Mouse (Mus musculus): Measurements from ENCODE around the gene Gpr37l1. TPM values are rescaled to one million over a fixed set of nuclear protein-coding genes. Genes with fewer than 3 reads are reported as not detected.
A peak's percentile ranks its signal among the peaks of the same experiment; 100 is the strongest.

The Gpr37l1 gene
- total and polyA plus RNA-seq, 3 experiments: not detected

GRCm38 (mm10) chr1:135131034-135131433 lies 36.4 kb downstream of the Gpr37l1 start (continued):
- TF ChIP-seq ZKSCAN1 (IDR thresholded peaks at IDR 0.05; ENCODE audit: borderline replicate concordance, low read depth, low read length): no peak
- peak; percentile 70; the same call in 1 of the 2 replicates for TF ChIP-seq ZMIZ1 (IDR thresholded peaks at IDR 0.05; ENCODE audit: low read depth, low read length)
- TF ChIP-seq ZC3H11A (IDR thresholded peaks at IDR 0.05; ENCODE audit: low read depth, low read length): no peak
- TF ChIP-seq CHD2 (IDR thresholded peaks at IDR 0.05; ENCODE audit: low read length): peak; percentile 76; the same call in 1 of the 2 replicates
- no peak for TF ChIP-seq MAFK (IDR thresholded peaks at IDR 0.05; ENCODE audit: insufficient replicate concordance, low read length)
- no peak for TF ChIP-seq USF2 (conservative IDR thresholded peaks at IDR 0.05; ENCODE audit: low read depth, low read length)
- peak; percentile 88 for TF ChIP-seq POLR2A (IDR thresholded peaks at IDR 0.05; ENCODE audit: low read depth, low read length)
- TF ChIP-seq HCFC1 (IDR thresholded peaks at IDR 0.05; ENCODE audit: low read depth, low read length): peak; percentile 46; the same call in 1 of the 2 replicates
- no peak for TF ChIP-seq MAX (IDR thresholded peaks at IDR 0.05; ENCODE audit: low read length)
- no peak for TF ChIP-seq GABPA (IDR thresholded peaks at IDR 0.05; ENCODE audit: insufficient replicate concordance, low read depth, low read length)
- no peak for TF ChIP-seq JUN (IDR thresholded peaks at IDR 0.05; ENCODE audit: insufficient read depth, low read depth, low read length)
- TF ChIP-seq MXI1 (IDR thresholded peaks at IDR 0.05; ENCODE audit: low read depth, low read length): 0 out of 2 replicates have a peak, but pooled peaks have one; percentile 23
- TF ChIP-seq NELFE (IDR thresholded peaks at IDR 0.05; ENCODE audit: low read depth, low read length): peak; percentile 86
- no peak for TF ChIP-seq CTCF (conservative IDR thresholded peaks at IDR 0.05 in 1 of 2, IDR thresholded peaks at IDR 0.05 in 1 of 2; ENCODE audit: low read depth in 2 of 2, low read length in 2 of 2)
- TF ChIP-seq EP300 (IDR thresholded peaks at IDR 0.05; ENCODE audit: low read length): peak; percentile 70; the same call in 1 of the 2 replicates
- peak; percentile 83 for TF ChIP-seq SIN3A (IDR thresholded peaks at IDR 0.05; ENCODE audit: low read length)
- 0 out of 2 replicates have a peak, but pooled peaks have one; percentile 19 for TF ChIP-seq MYC (IDR thresholded peaks at IDR 0.05; ENCODE audit: low read depth, low read length)

- no peaks in the 10 kb centered on the region for H3K27me3 ChIP-seq (replicated peaks)
- TF ChIP-seq USF1 (IDR thresholded peaks at IDR 0.05; ENCODE audit: low read depth, low read length) (peak; percentile 71), USF2 (conservative IDR thresholded peaks at IDR 0.05; ENCODE audit: low read depth, low read length) (peak; percentile 68), GABPA (IDR thresholded peaks at IDR 0.05; ENCODE audit: insufficient replicate concordance, low read depth, low read length) (no peak), BHLHE40 (IDR thresholded peaks at IDR 0.05; ENCODE audit: low read depth, low read length) (peak; percentile 25; the same call in 1 of the 2 replicates), RAD21 (IDR thresholded peaks at IDR 0.05; ENCODE audit: low read depth, low read length) (no peak), ZNF384 (IDR thresholded peaks at IDR 0.05; ENCODE audit: low read depth, low read length) (peak; percentile 59), JUN (IDR thresholded peaks at IDR 0.05; ENCODE audit: insufficient read depth, low read depth, low read length) (no peak)
- H3K27ac ChIP-seq (ENCODE audit: insufficient read depth, low read depth): peak overlapping the region; percentile 96
- H3K4me2 ChIP-seq (ENCODE audit: insufficient read depth, low read depth, poor library complexity, severe bottlenecking): peak overlapping the region; percentile 88
- no peak for DNase-seq (ENCODE audit: extremely low read depth)
- peaks cover 17 to 35% of the 10 kb centered on the region in 2 experiments for H3K36me3 ChIP-seq (replicated peaks in 1 of 2; ENCODE audit: control insufficient read depth in 1 of 2, insufficient read depth in 1 of 2, low read length in 1 of 2)
- peaks cover 15% of the 10 kb centered on the region for H3K79me2 ChIP-seq (replicated peaks; ENCODE audit: control insufficient read depth, extremely low read depth, insufficient read depth, poor library complexity, severe bottlenecking)
- peaks cover 19 to 58% of the 10 kb centered on the region in 2 experiments for H3K4me1 ChIP-seq (ENCODE audit: control insufficient read depth in 1 of 2, insufficient read depth in 2 of 2)
- H3K9ac ChIP-seq (ENCODE audit: insufficient read depth, low read depth): peak overlapping the region; percentile 67
- no peaks in the 10 kb centered on the region for H3K9me3 ChIP-seq (replicated peaks; ENCODE audit: low read length)
- in situ Hi-C loops (cut with MboI; ENCODE audit: low pct_ligation_motif_present, low pct_unique_long_range_greater_than_20kb, low sequenced_read_pairs): no loop called here
- peak overlapping the region; percentile 24 to 67 (median 65) for H3K4me3 ChIP-seq (replicated peaks in 1 of 3; ENCODE audit: low read depth in 2 of 3, low read length in 2 of 3, poor library complexity in 1 of 3)
- dilution Hi-C loops (cut with MboI; ENCODE audit: extremely low pct_ligation_motif_present, extremely low pct_unique_long_range_greater_than_20kb, low sequenced_read_pairs): no loop called here
Measured at GRCm38 (mm10) chr1:135130376-135131018, 37.0 kb downstream of the Gpr37l1 start.

All from CH12.LX (cell line).